Mouse (Mus musculus) R1 (cell line): Measurements from ENCODE around the gene Lrmda.
A peak's percentile ranks its signal among the peaks of the same experiment; 100 is the strongest.

Experiments
- DNase-seq: peaks from one replicate; pipeline ENCODE4 v3.0.0-alpha.2; 2018; ENCODE audit warnings: low read depth, low spot score

The Lrmda gene

DNA sequence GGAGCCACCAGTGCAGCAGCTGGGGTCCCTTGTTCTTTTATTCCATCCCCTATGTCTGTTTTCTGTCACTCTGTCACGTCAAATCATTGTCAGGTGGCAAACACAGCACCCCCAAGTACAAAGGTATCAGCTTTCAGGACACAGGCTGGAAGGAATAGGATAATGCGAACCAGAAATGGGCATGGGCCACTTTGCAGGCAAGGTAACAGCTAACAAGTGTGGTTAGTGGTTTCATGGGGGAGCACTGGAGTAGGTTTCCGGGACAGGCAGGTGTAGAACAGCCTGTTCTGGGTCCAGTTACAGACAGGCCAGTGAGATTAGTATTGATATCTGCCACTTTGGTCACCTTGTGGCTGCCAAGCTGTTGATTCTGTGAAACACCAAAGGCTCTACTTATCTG is 917.2 kb downstream of the Lrmda start:
- DNase-seq: no peak

- no peak for DNase-seq
These were observed 921.1 kb downstream of the Lrmda start for GRCm38 (mm10) chr14:22940576-22940975.

- no peak for DNase-seq
These were observed 923.1 kb downstream of the Lrmda start for GRCm38 (mm10) chr14:22942569-22942968.

DNA sequence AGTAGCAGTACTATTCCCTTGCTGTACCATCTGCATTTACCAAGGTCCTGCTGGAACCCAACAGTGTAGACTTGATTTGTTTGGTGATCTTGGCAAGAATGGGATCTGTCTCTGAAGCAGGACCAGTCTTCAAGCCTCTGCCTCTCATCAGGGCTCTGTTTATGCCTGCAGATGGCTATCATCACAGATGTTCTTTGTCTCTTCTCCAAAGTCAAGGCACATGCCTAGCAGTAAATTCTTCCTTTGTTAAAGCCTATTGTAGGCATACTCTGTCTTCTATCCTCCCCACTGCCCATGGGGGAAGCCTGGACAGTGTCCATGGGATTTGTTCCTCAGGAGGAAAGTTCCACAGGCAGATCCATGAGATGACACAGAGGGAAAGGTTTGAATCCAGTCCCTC is 930.0 kb downstream of the Lrmda start:
- DNase-seq: no peak

DNA sequence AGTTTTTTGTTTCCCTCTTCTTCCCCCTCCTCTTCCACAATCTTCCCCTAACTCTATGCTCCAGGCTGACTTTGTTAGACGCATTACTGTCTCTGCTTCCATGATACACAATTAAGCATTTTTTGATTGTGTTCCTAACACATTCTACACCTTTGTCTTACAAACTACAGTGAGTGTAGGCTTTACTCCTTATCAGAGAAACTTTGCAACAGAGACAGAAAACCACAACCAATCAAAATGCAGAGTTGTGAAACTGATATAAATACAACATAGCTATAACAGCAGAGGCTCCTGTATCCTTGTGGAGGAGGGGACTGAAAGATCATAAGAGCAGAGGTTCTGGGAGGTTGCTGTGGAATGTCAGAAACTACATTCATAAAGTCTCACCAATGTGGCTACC is 933.5 kb downstream of the Lrmda start:
- no peak for DNase-seq

GRCm38 (mm10) chr14:22960166-22960565 is 940.7 kb downstream of the Lrmda start:
- DNase-seq: no peak

GRCm38 (mm10) chr14:22964796-22965660 is 945.5 kb downstream of the Lrmda start:
- DNase-seq: no peak

DNA sequence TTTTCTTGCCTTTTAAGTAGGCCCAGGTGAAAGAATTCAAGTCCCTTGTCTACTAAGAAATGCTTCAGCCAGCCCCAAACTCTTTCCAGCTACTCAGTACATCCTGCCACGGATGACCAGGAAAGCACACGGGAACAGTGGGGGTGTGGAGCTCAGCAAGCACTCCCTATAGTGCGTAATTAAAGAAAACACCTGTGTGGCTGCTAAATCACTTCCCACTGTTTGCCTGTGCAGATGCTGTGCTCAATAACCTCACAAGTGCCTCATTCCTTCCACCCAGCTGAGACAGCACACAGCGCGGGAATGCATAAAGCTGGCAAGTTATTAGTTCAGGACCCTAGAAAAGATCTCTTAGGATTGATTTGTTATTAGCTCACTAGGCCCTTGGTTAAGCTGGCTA is 949.2 kb downstream of the Lrmda start:
- DNase-seq: no peak

DNA sequence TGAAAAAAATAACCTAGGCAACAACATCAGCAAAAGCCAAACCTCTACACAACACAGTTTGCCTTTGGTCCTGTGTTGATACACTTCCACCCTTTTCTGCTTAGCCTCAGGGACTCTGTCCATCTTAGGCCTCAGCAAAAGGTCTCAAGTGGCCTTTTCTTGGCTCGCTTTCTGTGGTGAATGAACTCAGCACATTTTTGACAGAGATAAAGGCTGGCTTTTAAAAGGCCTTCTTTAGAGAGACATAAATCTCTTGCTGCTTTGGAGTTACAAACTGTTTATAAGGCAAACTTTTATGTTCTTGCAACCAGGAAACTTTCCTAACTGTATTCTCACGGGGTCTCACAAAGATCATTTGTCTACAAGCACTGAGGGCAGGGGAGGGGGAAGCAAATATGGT is 967.2 kb downstream of the Lrmda start:
- no peak for DNase-seq

- DNase-seq: no peak
These were observed 968.7 kb downstream of the Lrmda start for GRCm38 (mm10) chr14:22988090-22988669.

DNA sequence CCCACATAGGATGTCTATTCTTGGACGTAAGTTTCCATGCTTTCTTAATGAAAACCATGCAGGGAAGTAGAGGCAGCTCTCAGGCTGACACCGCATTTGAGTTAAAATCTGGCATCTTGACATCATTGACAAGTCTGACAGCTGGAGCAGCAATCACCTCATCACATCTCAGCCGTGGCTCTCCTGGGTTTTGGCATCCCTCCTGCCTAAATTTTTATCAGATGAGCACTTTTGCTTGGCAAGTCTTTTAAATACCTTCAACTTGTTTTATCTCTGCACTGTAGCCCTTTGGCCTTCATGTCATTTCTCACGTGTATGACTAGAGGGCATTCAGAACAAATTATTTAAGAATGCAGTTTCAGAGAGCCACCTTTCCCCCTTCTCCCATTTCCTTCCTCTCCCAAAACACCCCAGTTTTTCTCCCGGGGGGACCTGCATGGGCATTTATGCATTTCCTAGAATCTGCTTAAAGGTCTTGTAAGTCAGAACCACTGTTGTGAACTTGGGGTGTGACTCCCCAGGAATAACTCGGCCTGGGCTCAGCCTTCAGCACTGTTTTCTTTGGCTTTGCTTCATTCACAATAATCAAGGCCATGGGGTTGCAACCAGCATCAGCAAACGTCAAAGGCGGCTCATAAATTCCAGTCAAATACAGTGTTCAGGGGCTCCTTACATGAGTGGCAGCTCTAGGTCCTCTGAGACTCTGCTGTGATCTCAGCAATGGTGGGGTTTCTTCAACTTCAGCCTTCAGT is 975.8 kb downstream of the Lrmda start:
- DNase-seq: no peak

DNA sequence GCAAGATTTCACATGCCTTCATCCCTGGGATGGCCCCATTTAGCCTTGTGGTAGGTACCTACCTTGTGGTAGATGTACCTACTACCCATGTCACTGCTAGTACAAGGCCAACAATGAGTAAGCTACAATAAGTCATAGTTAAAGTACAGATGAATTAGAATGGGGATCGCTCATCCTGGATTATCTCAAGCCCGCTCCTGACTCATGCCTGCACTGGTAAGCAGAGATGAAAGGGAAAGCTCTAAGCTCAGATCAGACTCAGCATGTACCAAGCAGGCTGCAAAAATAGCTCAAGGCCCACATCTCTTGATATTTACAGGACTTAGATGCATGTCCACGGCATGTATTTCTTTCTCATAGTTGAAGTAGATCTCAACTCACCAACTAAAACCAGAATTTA is 979.4 kb downstream of the Lrmda start:
- no peak for DNase-seq

DNA sequence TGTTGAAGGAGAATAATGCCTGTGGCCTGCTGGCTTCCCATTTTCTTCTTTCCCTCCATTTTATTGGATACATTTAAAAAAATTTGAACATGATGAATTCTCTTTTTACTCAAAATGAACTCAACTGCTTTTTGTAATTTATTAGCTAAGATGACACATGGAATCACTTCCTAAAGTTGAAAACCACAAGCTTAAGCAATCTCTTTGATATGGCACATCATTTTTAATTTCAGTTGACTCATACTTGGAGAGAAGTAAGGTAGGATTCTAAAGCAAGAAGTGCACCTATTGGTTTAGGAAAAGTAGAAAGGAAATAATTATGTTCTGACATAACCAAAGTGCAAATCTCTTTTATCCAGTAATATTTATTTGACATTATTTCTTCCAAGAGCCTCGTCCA is 992.5 kb downstream of the Lrmda start:
- no peak for DNase-seq

DNA sequence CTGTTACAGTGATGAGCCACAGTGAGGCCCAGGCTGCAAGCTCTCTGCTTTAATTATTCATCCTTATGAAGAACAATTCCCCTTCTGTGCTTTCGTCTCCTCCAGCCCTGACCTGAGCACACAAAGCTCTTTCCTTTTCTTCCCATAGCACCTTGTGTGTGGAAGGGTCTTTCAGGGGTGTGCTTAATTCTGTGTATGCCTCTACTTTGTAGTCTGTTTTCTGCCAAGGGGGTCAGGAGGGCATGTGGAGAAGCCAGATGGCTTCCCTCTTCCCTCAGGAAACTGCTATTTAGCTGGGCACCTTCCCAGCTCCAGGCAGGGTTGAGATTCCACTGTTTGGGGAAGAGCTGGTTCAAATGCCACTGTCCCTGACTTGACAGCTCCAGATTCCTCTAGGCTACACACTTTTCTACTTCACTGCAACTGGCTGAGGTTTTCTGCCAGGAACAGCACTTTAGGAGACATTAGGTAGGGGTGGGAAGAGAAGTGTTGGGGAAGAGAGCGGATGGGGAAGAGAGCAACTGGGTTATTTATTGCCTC is 995.3 kb downstream of the Lrmda start:
- no peak for DNase-seq

DNA sequence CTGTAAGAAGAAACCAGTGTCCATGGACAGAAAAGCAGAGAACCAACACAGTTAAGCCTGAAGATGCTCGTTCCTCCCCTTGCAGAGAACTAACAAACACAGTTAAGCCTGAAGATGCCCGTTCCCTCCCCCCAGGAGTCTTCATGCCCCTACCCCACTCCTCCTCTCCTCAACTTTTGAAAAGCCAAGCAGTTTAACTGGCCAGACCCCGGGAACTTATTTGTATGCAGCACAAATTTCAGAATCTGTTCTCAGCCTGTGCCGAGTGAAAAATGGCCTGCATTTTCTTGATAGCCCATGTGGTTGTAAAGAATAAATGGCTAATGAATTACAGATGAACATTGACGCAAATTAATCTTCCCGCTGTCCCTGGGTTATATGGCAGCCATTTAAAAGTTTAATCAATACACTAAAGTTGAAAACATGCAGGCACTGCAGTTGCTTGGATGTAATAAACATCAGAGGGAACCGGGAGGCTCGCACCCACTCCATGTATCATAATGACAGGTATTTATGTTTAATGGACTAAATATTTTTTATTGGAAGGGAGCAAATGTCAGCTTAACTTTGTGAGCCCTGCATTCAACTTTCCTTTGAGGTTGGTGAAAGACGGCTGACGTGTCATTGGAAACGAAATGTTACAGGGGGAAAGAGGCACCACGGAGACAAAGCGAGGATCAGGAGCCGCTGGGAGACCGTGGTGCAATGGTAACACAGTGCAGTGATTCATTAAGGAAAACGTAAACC is 996.0 kb downstream of the Lrmda start:
- DNase-seq: no peak

DNA sequence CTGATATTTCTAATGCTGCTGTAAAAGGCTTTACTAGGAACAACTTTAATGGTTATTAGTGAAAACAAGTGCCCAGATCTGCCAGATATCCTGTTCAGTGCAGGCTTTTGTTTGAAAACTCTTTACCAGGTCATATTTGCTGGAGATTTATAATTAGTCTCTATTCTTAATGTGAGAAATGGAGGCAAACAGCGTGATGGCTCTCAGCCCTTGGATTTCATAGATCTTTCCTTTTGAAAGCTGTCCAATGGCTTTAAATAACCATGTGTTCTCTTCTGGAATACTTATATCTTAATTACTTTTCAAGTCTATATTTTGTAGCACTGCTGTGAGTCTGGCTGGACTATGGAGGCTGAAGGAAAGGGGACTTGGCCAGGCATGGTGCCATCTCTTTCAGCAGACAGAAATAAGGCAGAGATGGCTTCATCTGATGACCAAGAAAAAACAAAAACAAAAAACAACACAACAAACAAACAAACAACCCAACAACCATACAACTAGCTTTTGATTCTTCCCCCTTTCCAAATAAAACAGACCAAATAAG is 996.6 kb downstream of the Lrmda start:
- no peak for DNase-seq

- DNase-seq: no peak
These were observed 1021.5 kb downstream of the Lrmda start for GRCm38 (mm10) chr14:23041002-23041401.

GRCm38 (mm10) chr14:23045322-23045721 is 1025.8 kb downstream of the Lrmda start:
- no peak for DNase-seq

DNA sequence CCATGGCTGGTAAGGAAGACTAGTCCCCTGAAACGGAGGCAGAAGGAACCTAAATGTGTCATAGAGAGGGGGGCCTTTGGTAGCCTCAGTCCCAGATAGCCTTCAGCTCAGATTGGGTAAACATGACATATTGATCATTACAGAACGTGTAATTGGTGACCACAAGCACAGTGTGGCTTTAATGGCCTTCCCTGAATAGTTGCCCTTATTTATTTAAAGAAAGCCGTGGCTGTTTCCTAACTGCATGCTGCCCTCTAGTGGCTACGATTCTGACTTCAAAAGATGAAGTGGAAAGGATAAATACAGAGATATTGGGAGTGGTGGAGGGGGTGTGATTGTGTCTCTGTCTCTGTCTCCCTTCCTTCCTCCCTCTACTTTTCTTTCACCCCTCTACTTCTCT is 1026.8 kb downstream of the Lrmda start:
- DNase-seq: peak; percentile 60

- no peak for DNase-seq
These were observed 1031.9 kb downstream of the Lrmda start for GRCm38 (mm10) chr14:23051441-23051840.

DNA sequence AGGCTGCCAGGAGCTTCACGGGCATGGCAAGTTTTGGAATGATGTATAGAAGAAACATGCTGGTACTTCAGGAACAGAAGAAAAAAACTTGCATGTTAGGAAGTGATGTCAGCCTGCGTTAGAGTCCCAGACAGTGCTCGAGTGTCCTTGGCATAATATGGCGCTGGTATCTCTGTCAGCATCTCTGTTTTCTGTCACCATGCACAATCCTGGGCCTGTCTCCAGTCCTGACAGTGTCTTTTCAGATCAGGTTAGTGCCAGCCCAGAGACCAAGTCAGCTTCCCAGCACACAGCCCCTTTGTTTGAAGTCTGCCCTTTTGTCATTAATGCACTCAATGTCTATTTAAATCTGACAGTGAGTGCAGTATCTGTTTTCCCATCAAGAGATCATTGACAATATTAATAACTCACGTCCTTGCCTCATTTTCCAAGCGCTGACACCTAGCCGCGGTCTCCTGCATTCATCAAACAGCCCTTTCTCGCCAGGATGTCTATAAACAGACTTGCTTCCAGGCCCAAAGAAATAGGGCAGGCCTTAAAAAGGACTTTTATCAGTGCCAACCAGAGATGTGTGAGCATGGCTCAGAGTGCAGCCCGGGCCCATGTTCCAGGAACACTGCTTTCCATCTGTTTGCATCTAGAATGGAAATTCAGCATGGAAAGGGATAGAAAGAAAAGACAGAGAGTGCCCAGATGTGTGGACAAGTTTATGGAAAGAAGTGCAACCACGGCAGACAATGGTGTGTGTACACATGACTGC is 1033.5 kb downstream of the Lrmda start:
- DNase-seq: no peak
